Mouse (Mus musculus) liver, embryonic 12.5 days (tissue): ENCODE data around the gene Samd10. TPM values are rescaled to one million over a fixed set of nuclear protein-coding genes. Genes with fewer than 3 reads are reported as not detected.

Source experiments
- ATAC-seq: fragments of 200-750 bp; cut with Nextera tagmentation; 2 replicates; pipeline ENCODE4 v1.8.0; 2017; ENCODE audit warnings: moderate number of reproducible peaks, mild to moderate bottlenecking, moderate library complexity
- H3K27ac ChIP-seq: fragments of 300-500 bp; sonication (generic); 2 replicates; pipeline ENCODE4 v1.5.1; 2016; ENCODE audit warnings: mild to moderate bottlenecking
- H3K27me3 ChIP-seq: fragments of 300-500 bp; sonication (generic); replicated peaks from 2 replicates; pipeline ENCODE4 v1.6.1; 2016; ENCODE audit warnings: mild to moderate bottlenecking, moderate library complexity
- H3K36me3 ChIP-seq: fragments of 300-500 bp; sonication (generic); 2 replicates; pipeline ENCODE4 v1.6.1; 2016; ENCODE audit warnings: mild to moderate bottlenecking, moderate library complexity
- H3K4me1 ChIP-seq: fragments of 300-500 bp; sonication (generic); 2 replicates; pipeline ENCODE4 v1.6.1; 2016
- H3K4me2 ChIP-seq: fragments of 300-500 bp; sonication (generic); 2 replicates; pipeline ENCODE4 v1.6.1; 2016; ENCODE audit warnings: mild to moderate bottlenecking, moderate library complexity
- H3K4me3 ChIP-seq: fragments of 300-500 bp; sonication (generic); 2 replicates; pipeline ENCODE4 v1.5.1; 2016; ENCODE audit warnings: mild to moderate bottlenecking, moderate library complexity
- H3K9ac ChIP-seq: fragments of 300-500 bp; sonication (generic); 2 replicates; pipeline ENCODE4 v1.6.1; 2016; ENCODE audit warnings: mild to moderate bottlenecking, moderate library complexity
- H3K9me3 ChIP-seq: fragments of 300-500 bp; sonication (generic); replicated peaks from 2 replicates; pipeline ENCODE4 v1.6.1; 2016; ENCODE audit warnings: mild to moderate bottlenecking, moderate library complexity
- WGBS: fragments of 180-500 bp; shearing (Covaris S2); methylation state at CpG from one replicate; pipeline ENCODE4 v1.1.7; 2016; ENCODE audit not compliant: insufficient replicate concordance; 5-methylcytosine and 5-hydroxymethylcytosine counted together
- polyA plus RNA-seq: library from polyadenylated mRNA; unstranded; fragments of >200 nt; fragmentation: Nextera tagmentation; extraction: Ambion mirVana; gene quantifications from 2 replicates; pipeline ENCODE4 v1.2.1, GENCODE M21; 2016

Samd10 gene
- polyA plus RNA-seq, 1 experiment from 2014 or later = 3.0 TPM

DNA sequence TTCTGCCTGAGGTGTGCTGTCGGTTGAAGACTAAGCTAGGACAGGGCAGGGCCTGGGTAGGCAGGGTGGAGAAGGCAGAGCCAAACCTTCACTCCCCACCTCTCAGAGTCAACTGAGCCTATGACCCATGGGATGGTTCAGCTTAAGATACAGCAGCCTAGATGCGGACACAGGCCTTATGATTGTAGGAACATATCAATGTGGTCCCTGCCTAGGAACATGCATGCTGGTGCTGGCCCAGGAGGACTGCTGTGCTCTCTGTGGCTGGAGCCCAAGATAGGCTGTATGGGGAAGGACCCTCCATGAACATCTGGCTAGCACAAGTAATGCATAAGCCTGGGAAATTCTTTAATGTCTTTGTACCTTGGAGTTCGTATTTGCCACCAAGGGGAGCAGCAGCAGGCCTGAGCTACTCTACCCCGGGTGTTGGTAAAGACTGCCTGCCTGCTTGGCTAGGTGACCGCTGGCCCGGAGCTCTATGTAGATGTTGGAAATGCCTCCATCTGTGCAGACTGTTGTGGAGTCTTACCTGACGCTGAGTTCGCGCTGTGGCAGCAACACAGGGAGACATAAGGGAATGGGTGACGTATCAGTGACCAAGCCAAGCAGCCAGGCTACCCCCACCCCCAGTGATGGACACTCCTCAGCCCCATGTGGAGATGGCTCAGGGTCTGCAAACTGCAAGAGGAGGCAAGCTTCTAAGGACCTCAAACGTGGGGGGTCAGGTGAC lies 26.9 kb downstream of the Samd10 start:
- H3K4me3 ChIP-seq = no peak overlapping the region
- H3K9ac ChIP-seq = no peak overlapping the region
- H3K27ac ChIP-seq = no peak overlapping the region
- H3K36me3 ChIP-seq = peaks cover 34% of the 10 kb centered on the region
- H3K9me3 ChIP-seq = no peaks in the 10 kb centered on the region
- no peaks in the 10 kb centered on the region for H3K27me3 ChIP-seq
- H3K4me2 ChIP-seq = no peak overlapping the region
- peaks cover 70% of the 10 kb centered on the region for H3K4me1 ChIP-seq
- 81% methylated on average over 11 of the region's 11 CpGs for WGBS
- ATAC-seq = no peak

- H3K4me1 ChIP-seq = peaks cover 59% of the 10 kb centered on the region
Observed at GRCm38 (mm10) chr2:181570921-181571595, 28.0 kb downstream of the Samd10 start.

DNA sequence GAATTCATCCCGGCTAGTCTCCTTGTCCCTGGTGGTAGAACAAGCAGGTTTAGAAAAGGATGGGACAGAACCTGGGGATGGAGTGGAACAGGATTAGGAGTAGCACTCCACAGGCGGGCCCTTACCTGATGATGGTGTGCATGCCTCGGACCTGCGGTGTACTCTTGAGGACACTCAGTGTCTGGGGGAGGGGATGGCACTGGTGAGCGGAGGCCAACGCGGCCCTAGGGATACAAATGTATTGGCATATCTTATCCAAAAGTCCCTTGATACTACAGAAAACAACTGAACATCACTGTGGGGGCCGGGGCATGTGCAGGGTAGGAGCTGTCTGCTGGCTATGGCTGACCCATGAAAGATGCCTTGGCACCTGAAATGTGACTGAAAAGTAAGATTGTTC lies 28.6 kb downstream of the Samd10 start:
- 90% methylated on average over 8 of the region's 8 CpGs for WGBS
- no peak for ATAC-seq
- H3K27me3 ChIP-seq = no peaks in the 10 kb centered on the region

More at GRCm38 (mm10) chr2:181570921-181571595, 28.0 kb downstream of the Samd10 start:
- Histone ChIP-seq H3K9ac (peak overlapping the region; percentile 5; the same call in 1 of the 2 replicates), H3K4me3 (no peak overlapping the region), H3K9me3 (no peaks in the 10 kb centered on the region), H3K27ac (no peak overlapping the region), H3K27me3 (no peaks in the 10 kb centered on the region), H3K36me3 (peaks cover 34% of the 10 kb centered on the region), H3K4me2 (0 out of 2 replicates have a peak overlapping the region, but pooled peaks have one; percentile 7)
- ATAC-seq = no peak
- WGBS = 65% methylated on average over 6 of the region's 6 CpGs

DNA sequence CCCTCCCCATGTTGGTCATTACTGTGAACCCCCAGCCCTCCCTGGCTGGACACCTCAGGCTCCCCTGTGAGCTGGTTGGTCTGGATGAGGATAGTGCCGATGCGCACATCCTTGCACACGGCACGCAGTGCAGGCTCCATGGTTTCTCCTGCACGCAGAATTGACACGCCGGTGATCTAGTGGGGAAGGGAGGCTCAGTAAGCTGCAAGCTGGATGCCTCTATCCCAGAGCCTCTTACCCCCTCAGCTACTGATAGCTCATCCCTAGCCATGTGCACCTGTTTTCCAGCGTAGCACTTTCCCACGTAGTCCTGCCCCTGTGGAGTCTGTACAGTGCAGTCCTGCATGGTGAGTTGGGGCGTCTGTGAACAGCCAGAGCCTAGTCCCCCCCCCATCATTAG lies 29.2 kb downstream of the Samd10 start:
- H3K4me3 ChIP-seq = no peak overlapping the region
- no peaks in the 10 kb centered on the region for H3K27me3 ChIP-seq
- no peak overlapping the region for H3K4me2 ChIP-seq
- H3K9me3 ChIP-seq = no peaks in the 10 kb centered on the region
- 91% methylated on average over 10 of the region's 10 CpGs for WGBS
- no peak overlapping the region for H3K27ac ChIP-seq
- no peak for ATAC-seq
- H3K4me1 ChIP-seq = peaks cover 54% of the 10 kb centered on the region
- H3K36me3 ChIP-seq = peaks cover 34% of the 10 kb centered on the region
- no peak overlapping the region for H3K9ac ChIP-seq

More for the DNA sequence above, 28.6 kb downstream of the Samd10 start:
- Histone ChIP-seq H3K4me3 (no peak overlapping the region), H3K36me3 (peaks cover 34% of the 10 kb centered on the region), H3K9ac (no peak overlapping the region; the same call in 1 of the 2 replicates), H3K4me2 (no peak overlapping the region), H3K9me3 (no peaks in the 10 kb centered on the region), H3K27ac (no peak overlapping the region), H3K4me1 (peaks cover 54% of the 10 kb centered on the region)

GRCm38 (mm10) chr2:181568272-181569008 lies 30.6 kb downstream of the Samd10 start:
- H3K27ac ChIP-seq = peak overlapping the region; percentile 75
- no peaks in the 10 kb centered on the region for H3K27me3 ChIP-seq
- no peak overlapping the region for H3K4me3 ChIP-seq
- ATAC-seq = peak; percentile 83
- H3K4me2 ChIP-seq = peak overlapping the region; percentile 45
- WGBS = 25% methylated on average over 7 of the region's 7 CpGs
- H3K36me3 ChIP-seq = peaks cover 20% of the 10 kb centered on the region
- peak overlapping the region; percentile 42 for H3K9ac ChIP-seq
- peaks cover 42% of the 10 kb centered on the region for H3K4me1 ChIP-seq
- H3K9me3 ChIP-seq = no peaks in the 10 kb centered on the region

DNA sequence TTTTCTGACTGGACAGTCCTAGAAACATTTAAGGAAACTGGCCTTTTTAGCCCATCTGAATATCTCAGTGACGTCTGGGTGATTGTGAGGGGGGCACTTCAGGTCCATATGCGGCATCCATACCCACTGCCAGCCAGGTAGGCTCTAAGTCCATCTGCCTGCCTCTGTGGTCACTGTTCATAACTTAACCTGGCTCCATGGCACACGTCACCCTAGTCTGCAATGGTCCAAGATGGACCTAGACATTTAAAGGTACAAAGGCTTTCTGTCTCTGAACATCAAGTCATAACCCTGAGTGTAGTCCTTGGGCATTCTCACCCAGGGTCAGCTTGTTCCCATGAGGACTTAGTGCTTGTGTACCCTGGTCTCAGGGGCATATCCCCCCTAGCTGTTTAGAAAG lies 31.7 kb downstream of the Samd10 start:
- H3K27me3 ChIP-seq = no peaks in the 10 kb centered on the region
- H3K4me2 ChIP-seq = no peak overlapping the region
- H3K9ac ChIP-seq = no peak overlapping the region
- peaks cover 41% of the 10 kb centered on the region for H3K4me1 ChIP-seq
- H3K36me3 ChIP-seq = peaks cover 9% of the 10 kb centered on the region
- H3K9me3 ChIP-seq = no peaks in the 10 kb centered on the region
- no peak overlapping the region for H3K4me3 ChIP-seq
- ATAC-seq = no peak
- 77% methylated on average over 3 of the region's 3 CpGs for WGBS
- no peak overlapping the region for H3K27ac ChIP-seq

- H3K9ac ChIP-seq = no peak overlapping the region
- no peak for ATAC-seq
- no peak overlapping the region for H3K27ac ChIP-seq
- no peaks in the 10 kb centered on the region for H3K27me3 ChIP-seq
- no peak overlapping the region for H3K4me2 ChIP-seq
- peaks cover 61% of the 10 kb centered on the region for H3K36me3 ChIP-seq
- H3K9me3 ChIP-seq = no peaks in the 10 kb centered on the region
- no peak overlapping the region for H3K4me3 ChIP-seq
- peaks cover 20% of the 10 kb centered on the region for H3K4me1 ChIP-seq
Observed at GRCm38 (mm10) chr2:181553772-181554171, 45.2 kb downstream of the Samd10 start.

GRCm38 (mm10) chr2:181550233-181550632 lies 48.8 kb downstream of the Samd10 start:
- H3K9ac ChIP-seq = no peak overlapping the region
- WGBS = 76% methylated on average over 2 of the region's 2 CpGs
- H3K9me3 ChIP-seq = no peaks in the 10 kb centered on the region
- ATAC-seq = no peak
- H3K4me1 ChIP-seq = peaks cover 50% of the 10 kb centered on the region
- H3K4me2 ChIP-seq = no peak overlapping the region
- H3K27ac ChIP-seq = no peak overlapping the region
- no peak overlapping the region for H3K4me3 ChIP-seq
- H3K27me3 ChIP-seq = no peaks in the 10 kb centered on the region
- peaks cover 88% of the 10 kb centered on the region for H3K36me3 ChIP-seq

DNA sequence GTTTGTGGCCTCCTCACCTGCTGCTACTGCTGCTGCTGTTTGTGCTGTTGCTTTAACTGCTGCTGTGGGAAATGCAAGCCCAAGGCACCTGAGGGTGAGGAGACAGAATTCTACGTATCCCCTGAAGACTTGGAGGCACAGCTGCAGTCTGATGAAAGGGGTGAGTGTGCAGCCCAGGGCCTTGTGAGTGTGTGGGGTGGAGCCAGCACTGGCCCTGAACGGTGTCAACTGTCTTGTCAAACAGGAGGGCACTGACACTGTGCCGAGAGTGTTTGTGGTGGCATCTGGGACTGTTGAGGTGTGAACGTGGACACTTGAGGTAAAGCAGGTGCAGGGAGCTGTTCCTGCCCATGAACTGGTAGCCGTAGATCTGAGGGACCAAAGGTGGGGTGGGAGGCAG lies 50.3 kb downstream of the Samd10 start:
- 82% methylated on average over 5 of the region's 5 CpGs for WGBS
- ATAC-seq = no peak
- no peak overlapping the region for H3K4me2 ChIP-seq

DNA sequence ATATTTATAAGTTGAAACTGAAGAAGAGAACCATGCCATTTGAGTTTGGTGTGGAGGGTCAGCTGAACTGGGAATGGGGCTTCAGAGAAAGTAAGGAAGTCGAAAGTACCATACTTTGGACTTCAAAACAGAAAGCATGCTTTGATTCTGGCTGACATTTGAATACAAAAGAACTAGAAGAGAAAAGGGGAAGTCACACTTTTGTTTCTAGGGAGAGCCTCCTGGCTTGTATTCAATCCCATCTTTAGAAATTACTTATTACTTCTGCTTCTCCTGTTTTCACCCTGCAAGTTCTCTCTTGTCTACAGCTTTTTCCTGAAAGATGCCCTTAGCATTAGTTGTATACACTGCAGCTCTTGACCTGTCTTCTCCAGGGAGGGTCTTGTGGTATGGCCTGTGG lies 50.8 kb downstream of the Samd10 start:
- peaks cover 75% of the 10 kb centered on the region for H3K36me3 ChIP-seq
- H3K4me3 ChIP-seq = no peak overlapping the region
- WGBS = 50% methylated on average over 1 of the region's 1 CpGs
- no peaks in the 10 kb centered on the region for H3K9me3 ChIP-seq
- H3K27me3 ChIP-seq = no peaks in the 10 kb centered on the region
- H3K4me2 ChIP-seq = no peak overlapping the region
- H3K4me1 ChIP-seq = peaks cover 63% of the 10 kb centered on the region
- ATAC-seq = no peak
- H3K9ac ChIP-seq = no peak overlapping the region
- H3K27ac ChIP-seq = no peak overlapping the region

More for the DNA sequence above, 50.3 kb downstream of the Samd10 start:
- Histone ChIP-seq H3K9me3 (no peaks in the 10 kb centered on the region), H3K27ac (no peak overlapping the region), H3K27me3 (no peaks in the 10 kb centered on the region), H3K9ac (no peak overlapping the region), H3K4me1 (peaks cover 63% of the 10 kb centered on the region), H3K36me3 (peaks cover 79% of the 10 kb centered on the region), H3K4me3 (no peak overlapping the region)

- Histone ChIP-seq H3K27ac (peak overlapping the region; percentile 79), H3K4me3 (no peak overlapping the region), H3K4me1 (peaks cover 63% of the 10 kb centered on the region), H3K9me3 (no peaks in the 10 kb centered on the region), H3K27me3 (no peaks in the 10 kb centered on the region), H3K4me2 (peak overlapping the region; percentile 40), H3K36me3 (peaks cover 61% of the 10 kb centered on the region), H3K9ac (0 out of 2 replicates have a peak overlapping the region, but pooled peaks have one; percentile 18)
- WGBS = 48% methylated on average over 7 of the region's 7 CpGs
- ATAC-seq = peak; percentile 84
Observed at GRCm38 (mm10) chr2:181546142-181546541, 52.9 kb downstream of the Samd10 start.
